Mouse (Mus musculus) right cerebral cortex, adult 2 months (tissue): ENCODE results near the gene Eml2.
"Not testable (repeated sequence)": the region's sequence is repeated elsewhere in the genome, so short reads cannot be mapped to it uniquely, and the experiment has no call there.

Experiments
- DNase-seq, 2 experiments: peaks; one replicate each; pipeline ENCODE4 v3.0.0; 2021 to 2022; ENCODE audit warnings: low spot score in 2 of 2

Eml2 gene

GRCm38 (mm10) chr7:19175708-19176515 lies at the start of gene Eml2:
Gene Eml2, plus strand, starts transcription at chr7:19176421.
- DNase-seq = peak; percentile 84 to 86

GRCm38 (mm10) chr7:19127744-19128143 lies 48.5 kb upstream of the Eml2 start:
- no peak for DNase-seq

- no peak for DNase-seq
These were observed 46.8 kb upstream of the Eml2 start for GRCm38 (mm10) chr7:19129396-19129795.

DNA sequence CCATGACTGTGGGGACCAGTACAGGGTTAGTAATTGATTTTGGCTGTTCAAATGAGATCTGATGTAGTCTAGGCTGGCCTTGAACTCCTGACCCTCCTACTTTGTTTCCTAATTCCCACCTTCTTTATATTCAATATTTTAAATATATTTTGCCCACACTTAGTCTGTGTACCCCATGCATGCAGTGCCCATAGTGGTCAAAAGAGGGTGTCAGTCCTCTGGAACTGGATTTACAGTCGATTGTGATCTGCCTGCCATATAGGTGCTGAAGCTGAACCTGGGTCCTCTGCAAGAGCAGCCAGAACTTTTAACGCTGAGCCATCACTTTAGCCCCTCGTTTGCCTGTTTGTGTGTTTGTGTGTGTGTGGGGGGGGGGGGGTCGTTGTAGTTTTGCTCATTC lies 45.6 kb upstream of the Eml2 start:
- DNase-seq = no peak

- DNase-seq = peak; percentile 95 to 96
These were observed 44.8 kb upstream of the Eml2 start for GRCm38 (mm10) chr7:19131324-19131848.

- DNase-seq = no peak
These were observed 40.1 kb upstream of the Eml2 start for GRCm38 (mm10) chr7:19136168-19136567.

DNA sequence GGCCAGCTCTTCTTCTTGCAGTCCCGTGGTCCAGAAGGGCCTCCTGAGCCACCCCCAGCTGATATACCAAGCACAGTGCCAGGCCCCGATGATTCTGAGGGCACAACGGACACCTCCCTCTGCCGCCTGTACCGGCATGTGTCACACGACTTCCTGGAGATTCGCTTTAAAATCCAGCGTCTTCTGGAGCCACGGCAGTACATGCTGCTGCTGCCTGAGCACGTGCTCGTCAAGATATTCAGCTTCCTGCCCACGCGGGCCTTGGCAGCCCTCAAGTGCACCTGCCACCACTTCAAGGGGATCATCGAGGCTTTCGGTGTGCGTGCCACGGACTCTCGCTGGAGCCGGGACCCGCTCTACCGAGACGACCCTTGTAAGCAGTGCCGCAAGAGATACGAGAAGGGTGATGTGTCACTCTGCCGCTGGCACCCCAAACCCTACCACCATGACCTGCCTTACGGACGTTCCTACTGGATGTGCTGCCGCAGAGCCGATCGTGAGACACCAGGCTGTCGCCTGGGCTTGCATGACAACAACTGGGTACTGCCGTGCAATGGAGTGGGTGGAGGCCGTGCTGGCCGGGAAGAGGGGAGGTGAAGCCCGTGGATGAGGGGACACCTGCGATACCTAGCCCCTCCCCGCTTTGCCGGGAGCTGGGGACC lies 39.4 kb upstream of the Eml2 start:
- DNase-seq = peak; percentile 50 to 63

DNA sequence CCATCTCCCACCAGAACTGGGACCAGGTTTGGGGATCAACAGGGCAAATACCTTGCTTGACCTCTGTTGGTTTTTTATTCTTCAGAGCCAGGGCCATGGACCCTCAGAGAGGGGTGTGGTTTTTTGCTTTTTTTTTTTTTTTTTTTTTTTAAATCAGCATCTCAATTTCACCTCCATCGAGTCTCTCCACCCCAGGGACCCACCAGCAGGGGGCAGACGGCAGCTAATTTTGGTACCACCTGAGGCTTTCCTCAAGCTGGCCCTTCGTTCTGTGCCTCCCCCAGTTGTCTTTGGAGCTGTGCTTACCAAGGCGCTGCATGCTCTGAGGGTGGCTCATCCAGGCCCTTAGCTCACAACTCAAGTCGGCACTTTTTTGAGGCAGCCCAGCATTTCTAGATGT lies 38.8 kb upstream of the Eml2 start:
- DNase-seq = peak; percentile 62 to 73

- DNase-seq = no peak
These were observed 29.4 kb upstream of the Eml2 start for GRCm38 (mm10) chr7:19146793-19147192.

DNA sequence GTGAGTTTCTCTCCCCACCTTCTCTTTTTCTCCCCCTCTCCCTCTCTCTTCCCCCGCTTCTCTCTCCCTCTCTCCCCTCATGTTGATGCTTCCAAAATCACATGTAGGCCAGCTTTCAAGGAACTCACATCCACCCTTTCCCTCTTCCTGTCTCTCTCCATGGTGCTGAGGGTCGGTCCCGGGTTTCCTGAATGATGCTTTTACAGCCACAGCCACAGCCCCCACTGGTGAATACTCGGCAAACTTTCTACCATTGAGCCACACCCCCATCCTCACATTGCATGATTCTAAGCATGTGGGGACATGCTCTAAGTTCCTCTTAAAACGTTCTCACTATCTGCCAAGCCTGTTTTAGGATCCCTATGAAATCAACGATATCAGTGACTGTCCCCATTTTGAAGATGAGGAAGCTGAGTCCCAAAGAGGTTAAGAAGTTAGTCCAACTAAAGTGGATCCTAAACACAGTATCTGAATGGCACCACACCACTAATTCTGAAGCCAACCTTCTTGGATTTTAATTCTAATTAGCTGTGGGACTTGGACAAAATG lies 28.6 kb upstream of the Eml2 start:
- no peak for DNase-seq

- DNase-seq = no peak
These were observed 27.9 kb upstream of the Eml2 start for GRCm38 (mm10) chr7:19148180-19148874.

GRCm38 (mm10) chr7:19148875-19149541 lies 27.2 kb upstream of the Eml2 start, which contains the start of gene Qpctl:
Gene Qpctl, minus strand, starts transcription at chr7:19149291.
- peak; percentile 98 for DNase-seq

DNA sequence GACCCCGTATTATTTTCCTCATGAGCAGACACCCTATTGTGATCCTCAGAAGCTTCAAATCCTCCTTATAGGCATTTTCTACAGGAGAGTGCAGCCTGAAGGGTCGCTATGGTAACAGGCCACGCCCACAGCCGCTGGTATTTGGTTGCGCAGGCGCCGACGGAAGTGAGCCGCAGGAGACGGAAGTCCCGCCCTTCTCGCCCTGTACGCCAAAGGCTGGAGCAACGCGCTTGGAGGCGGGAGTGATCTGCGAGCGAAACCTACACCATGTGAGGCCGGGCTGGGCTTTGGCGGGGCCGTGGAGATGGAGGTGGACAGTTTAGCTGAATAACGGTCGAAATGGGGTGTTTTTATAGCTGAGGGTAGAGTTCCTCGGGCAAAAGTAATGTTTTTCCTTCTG lies 26.6 kb upstream of the Eml2 start, which contains the start of gene Snrpd2:
Gene Snrpd2, plus strand, starts transcription at position 97 of the 400 bp plus-strand sequence.
- peak; percentile 95 to 98 for DNase-seq

GRCm38 (mm10) chr7:19151121-19151520 lies 25.1 kb upstream of the Eml2 start:
- DNase-seq = not testable (repeated sequence)

DNA sequence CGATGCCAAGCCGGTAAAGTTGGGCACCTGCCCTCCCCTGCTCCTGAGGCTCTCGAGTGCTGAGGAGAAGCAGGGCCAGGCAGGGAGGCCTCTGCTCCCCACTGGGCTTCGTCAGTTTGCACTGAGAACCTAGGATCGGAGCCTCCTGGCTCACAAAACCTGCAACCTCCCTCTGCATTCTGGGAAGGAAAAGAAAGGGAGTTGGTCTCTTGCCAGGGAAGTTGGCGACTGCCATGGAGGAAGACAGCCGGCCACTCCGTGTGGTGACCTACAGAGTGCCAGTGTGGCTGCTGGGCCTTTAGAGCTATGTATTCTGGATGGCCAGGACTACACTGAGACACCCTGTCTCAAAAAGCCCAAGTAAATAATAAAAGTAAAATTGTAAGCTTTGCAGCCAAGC lies 21.4 kb upstream of the Eml2 start:
- no peak for DNase-seq

- no peak for DNase-seq
These were observed 20.3 kb upstream of the Eml2 start for GRCm38 (mm10) chr7:19155825-19156475.

- peak; percentile 95 for DNase-seq
These were observed 18.9 kb upstream of the Eml2 start for GRCm38 (mm10) chr7:19157160-19157800.

DNA sequence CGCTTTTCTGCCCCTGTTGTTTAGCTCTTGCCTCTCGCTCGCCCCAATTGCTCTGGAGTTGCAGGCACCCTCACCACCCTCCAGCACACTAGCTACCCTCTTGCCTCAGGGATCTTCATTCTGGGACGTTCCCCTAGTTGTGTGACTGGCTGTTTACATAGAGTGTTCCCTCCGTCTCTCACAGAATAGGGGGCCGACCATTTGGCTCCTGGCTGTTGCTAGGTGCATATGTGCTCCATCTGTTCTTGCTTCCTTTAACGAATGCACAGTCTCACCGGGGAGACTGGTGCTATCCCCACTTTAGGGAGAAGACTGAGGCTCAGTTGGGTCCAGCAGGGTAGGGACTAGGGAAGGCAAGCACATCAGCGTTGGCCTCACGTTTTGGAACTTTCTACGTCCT lies 17.6 kb upstream of the Eml2 start:
- no peak for DNase-seq

DNA sequence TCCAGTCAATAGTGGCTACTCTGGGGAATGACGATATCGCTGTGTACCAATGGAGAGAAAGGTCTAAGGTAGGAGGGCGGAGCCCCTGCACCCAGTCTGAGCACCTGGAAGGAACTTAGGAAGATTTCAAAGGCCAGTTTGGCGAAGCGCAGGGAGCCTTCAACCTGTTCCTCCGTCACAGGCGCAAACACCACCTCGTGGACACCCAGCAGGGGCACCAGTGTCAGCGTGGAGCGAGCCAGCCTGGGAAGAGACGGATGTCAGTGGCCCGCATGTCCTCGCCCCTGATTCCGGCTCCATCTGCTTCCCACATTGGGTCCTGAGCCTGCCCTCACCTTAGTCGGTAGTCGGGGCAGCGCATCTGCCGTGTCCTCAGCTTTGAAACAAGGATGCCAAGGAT lies 16.8 kb upstream of the Eml2 start:
- DNase-seq = no peak

DNA sequence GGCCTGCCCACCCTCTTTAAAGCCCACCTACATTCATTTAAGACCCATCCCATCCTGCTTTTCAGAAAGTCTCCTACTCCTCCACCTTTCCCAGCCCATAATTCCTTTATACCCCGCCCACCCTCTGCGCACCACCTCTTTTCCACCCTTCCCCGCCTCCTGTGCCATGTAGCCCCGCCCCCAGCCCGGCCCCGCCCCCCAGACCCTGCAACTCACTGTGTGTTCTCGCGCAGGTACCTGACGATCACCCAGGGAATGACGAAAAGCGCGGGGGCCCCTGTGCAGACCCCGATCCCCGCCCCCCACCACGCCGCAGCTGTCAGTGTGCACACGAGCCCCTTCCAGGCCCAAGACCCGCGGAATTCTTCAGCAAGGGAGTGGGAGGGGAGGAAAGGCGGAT lies 16.1 kb upstream of the Eml2 start:
- DNase-seq = no peak
